Mouse (Mus musculus): ENCODE data around the gene Rccd1.

DNA sequence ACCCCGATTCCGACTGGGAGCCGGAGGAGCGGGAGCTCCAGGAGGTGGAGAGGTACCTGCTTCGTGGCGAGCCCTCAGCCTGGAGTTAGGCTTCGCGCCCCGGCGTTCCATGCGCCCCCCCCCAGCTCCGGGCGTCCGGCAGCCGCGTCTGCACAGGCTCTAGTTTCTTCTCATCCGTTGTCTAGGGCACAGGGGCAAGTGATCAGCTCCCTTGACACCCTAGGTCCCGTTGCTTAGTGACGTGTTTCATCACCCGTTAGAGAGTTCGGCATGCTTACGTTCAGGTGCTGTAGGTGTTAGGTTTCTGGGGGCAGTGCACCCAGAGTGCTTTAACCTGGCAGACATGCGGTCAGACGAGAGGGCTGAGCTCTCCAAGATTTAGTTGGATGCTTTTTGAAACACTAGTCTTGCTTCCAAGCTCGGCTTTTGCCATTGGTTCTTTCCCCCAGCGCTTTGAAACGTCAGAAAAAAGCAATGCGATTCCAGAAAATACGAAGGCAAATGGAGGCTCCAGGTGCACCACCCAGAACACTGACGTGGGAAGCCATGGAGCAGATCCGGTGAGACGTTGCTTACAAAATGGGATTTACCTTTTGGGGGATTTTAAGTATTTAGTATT lies 62.8 kb downstream of the Rccd1 start:
- TF ChIP-seq CTCF (IDR thresholded peaks at IDR 0.05; ENCODE audit: low read depth): no peak; the same call in 1 of the 2 replicates
- TF ChIP-seq EP300 (optimal IDR thresholded peaks at IDR 0.05): no peak
